Mouse (Mus musculus) c-Kit-positive CD71-positive TER-119-negative erythroid progenitor cells, embryonic 14.5 days (primary cell): ENCODE measurements at regions not wholly inside any gene's neighbourhood (a gene's known extent, or its start where the extent isn't known, plus 50 kb on each side); places are given as distances from the start of the nearest gene placed in this dataset.

Experiments used
- DNase-seq: peaks from one replicate; pipeline ENCODE4 v3.0.0-alpha.2; 2013; ENCODE audit warnings: low read depth

DNA sequence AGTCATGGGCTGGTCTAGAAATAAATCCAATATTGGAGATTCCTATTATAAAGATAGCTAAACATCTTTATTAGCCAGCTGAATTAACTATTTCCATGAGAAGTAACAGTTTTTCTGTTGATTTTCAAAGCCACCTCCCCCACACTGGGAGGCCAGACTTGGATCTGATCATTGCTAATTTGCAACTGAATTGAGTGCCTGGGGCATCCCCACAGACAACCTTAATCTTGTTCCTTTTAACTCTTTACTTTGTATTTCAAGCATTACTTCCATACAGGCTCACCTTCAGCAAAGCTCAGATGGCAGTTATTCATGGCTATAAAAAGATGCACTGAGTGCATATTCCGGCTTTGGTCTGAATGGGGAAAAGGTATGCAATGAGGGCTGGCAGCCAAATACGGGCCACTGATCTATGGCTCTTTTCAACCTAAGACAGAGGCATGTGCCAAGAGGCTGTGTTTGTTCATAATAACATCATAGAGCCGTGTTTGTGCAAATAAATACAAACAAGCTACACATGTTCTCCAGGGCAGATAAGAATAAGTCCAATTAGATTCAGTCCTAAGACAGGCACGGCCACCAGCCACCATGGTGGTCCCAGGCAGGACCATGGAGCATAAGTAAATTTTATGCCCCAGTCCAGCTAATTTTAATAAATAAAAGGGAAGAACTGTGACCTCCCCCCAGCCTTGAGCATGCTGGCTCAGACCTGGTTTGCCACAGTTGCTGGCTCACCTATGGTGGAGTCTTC lies 194.5 kb upstream of the Ttc29 start:
- DNase-seq = no peak

DNA sequence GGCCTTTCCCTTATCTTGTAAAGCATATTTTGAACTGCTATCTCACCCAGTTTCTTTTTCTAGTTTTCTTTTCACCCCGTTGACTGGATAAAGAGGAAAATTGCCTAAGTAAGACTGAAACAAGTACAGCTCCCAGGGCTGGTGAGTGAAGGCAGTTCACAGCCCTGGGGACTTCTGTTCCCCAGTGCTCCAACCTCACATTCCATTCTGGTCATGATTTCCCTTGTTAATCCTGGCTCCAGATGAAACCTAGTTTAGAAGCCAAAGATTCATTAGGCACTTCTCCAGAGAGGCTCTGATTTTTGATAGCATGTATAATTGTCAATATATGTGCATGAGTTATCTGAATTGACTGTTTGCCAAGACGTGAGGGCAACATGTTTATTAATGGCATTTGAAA lies 191.6 kb upstream of the Ttc29 start:
- DNase-seq = no peak

DNA sequence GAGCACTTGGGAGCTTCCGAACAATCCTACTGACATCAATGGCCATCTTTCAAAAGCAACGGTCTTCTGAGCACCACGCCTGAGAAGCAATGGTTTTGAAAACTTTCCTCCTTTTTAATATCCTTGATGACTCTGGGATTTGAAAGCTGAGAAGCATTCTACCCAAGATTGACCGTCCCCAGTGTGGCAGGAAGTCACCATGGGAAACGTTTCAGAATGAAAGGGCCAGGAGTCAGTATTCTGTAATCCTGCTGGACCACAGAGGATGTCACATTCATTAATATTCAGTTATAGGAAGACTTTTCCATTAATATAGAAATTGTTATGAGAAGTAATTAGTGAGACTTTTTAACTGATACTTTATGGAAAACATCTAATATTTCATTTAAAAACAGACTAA lies 190.1 kb upstream of the Ttc29 start:
- DNase-seq = no peak

DNA sequence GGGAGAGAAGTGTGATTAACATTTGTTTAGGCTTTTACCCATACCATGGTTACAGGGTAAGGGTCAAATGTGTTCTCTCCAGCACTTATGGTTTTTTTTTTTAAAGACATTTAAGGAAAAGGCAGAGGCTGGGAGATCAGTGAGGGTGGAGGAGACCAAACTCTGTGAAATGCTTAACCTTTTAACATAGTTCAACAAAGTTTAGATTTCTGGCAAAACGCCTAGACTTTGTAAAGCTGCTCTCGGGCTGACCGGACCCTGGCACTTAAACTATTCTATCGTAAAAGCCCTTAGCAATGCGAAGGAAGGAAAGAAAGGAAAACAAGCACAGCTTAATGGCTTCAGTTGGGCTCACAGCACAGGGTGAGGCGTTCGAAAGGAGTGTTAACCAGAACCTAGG lies 189.6 kb upstream of the Ttc29 start:
- no peak for DNase-seq

DNA sequence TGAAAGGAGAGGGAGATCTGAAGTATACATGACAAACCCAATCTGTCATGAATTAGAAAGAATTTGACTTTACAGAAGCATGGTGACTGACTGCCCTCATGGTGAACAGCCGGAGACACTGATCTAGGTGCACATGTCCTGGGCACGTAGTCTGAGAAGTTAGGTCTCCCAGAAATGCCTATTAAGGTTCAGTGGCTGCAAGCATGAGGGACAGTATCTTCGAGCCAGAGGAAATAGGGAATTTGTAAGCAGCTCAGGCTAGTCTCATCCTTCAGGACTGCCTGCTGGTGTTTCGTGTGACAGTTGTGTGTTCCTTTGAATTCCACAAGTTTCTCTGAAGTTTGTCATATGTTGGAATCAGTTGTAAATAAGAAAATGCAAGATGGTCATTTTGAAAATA lies 189.2 kb upstream of the Ttc29 start:
- DNase-seq = no peak

DNA sequence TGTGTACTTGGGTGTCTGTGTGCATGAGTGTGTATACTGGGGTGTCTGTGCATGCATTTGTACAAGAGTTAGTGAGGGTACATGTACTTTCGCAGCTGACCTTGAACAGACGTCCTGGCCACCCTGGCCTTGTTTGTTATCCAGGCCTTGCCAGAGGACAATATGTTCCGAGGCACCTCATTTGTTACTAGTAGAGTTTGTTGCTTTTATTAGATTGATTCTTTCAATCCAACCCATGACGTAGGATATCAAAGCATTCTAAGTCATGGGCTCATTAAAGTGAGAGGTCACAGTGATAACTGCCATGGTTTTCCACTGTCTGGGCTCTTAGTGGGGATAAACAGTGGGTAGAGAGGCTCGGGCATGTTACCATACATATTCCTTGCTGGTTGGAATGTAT lies 188.1 kb upstream of the Ttc29 start:
- no peak for DNase-seq

DNA sequence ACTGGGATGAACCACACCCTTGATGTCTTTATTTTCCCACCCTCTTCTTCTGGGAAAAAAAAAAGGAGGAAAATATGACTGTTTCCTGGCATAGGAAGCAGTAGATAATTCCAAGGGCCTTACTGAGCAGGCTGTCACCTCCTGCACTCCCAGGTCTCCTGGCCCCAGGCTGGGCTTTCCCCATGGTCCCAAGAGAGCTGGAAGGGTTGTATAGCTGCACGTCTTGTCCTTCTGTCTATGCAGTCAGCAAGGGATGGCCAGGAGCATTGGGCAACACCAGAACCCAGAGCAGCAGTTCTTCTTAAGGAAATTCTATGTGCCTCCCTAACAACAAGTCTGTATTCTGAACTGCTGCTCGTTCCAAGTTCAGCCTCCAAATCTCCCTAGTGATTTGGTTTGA lies 185.7 kb upstream of the Ttc29 start:
- DNase-seq = no peak

DNA sequence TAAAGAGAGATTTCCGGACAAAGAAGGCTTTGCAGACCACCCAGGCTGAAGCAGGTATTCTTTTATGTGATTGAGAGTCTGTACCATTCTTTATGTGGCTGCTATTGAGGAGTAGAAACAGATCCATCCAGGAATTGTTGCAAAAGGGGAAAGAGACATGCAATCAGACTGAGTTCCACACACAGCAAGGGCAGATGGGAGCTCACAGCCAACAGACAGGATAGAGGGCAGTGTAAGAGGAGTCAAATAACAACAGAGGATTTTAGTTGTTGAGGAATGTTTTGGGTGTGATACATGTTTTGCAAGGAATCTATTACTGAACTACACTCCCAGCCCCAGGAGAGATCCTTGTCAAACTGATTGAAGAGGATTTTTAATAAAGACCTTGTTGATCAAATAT lies 184.2 kb upstream of the Ttc29 start:
- no peak for DNase-seq

DNA sequence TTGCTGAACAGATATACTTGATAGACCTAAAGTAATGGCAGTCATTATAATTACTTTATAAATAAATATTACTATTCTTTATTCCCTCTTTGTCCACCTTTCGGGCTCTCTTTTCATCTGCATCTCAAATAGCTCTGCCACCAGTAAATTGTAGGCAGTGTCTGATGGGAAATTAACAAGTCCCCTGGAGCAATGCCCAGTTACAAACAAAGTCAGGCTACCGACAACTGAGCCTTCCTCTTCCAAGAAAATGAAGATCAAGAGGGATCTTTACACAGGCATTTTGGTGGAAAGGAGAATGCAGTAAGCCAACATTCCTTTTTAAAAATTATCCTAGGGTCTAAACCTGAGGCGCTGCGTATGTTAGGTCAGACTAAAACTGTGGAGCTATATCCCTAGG lies 181.3 kb upstream of the Ttc29 start:
- no peak for DNase-seq

DNA sequence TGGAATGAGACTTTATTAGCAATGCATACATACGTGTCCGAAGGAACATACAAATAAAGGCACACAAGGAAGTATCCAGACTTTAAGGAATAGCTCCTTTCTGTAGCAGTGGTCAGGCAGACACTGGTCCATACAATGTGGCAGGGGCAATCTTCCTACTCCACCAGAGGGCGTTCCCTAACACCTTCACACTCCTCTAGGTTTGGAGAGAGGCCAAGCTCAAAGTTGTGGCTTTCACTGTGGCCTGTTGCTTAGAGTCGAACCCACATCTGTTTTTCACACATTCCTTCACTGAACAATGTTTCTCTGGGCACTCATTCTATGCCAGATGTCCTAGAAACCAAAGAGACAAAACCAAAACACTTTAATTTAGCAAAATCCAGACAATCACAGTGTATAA lies 178.4 kb upstream of the Ttc29 start:
- no peak for DNase-seq

DNA sequence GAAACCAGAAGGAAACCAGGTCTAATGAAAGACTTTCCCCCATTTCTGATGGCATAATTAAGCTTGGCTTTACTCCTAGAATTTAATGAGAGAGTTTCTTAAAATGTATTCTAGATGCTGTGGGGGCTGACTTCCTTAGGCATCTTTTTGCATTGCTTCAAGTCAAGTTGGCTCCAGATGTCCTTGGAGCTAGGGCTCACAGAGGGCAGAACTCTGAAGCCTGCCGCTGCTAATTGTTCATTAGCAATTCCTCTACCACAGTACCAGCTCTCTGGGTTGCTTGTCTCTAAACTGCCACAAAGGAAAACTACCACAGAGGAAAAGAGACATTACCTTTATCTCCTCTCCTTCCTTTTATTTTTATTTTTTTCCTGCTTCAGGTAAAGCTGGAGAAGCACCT lies 175.9 kb upstream of the Ttc29 start:
- DNase-seq = no peak

DNA sequence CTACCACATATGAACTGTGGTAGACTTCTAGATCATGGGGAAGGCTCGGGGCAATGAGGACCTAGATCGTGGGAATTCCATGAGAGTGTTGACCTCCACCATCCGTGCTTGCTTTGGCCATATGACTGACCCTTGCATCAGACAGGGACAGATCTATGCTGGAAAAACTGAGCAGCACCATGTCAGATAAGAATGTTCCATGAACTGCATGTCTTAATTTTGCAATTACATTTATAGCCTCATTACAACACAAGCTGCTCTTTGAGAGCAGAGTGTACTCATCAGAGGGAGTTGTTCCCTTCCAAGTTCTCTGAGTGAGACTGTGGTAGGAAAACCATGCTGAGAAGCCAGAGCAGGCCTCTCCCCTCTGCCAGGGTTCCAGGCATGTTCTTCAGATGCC lies 166.4 kb upstream of the Ttc29 start:
- DNase-seq = no peak

DNA sequence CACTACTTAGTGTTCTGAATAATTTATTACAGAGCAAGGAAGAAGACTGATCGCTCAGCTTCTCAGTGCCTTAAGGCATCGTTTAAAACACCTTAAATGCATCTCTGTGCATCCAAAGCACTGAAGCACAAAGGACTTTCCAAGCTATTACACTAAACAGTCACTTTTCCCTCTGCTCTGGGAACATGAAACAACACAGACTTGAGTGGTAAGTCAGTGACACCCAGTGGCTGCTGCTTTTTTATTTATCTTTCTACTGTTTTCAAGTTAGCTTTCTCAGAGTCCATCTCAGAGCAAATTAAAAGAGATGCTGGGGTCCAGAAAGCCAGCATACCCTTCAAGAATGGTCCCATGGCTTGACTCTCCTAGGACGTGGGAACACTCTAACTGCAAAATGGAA lies 162.3 kb upstream of the Ttc29 start:
- DNase-seq = no peak

DNA sequence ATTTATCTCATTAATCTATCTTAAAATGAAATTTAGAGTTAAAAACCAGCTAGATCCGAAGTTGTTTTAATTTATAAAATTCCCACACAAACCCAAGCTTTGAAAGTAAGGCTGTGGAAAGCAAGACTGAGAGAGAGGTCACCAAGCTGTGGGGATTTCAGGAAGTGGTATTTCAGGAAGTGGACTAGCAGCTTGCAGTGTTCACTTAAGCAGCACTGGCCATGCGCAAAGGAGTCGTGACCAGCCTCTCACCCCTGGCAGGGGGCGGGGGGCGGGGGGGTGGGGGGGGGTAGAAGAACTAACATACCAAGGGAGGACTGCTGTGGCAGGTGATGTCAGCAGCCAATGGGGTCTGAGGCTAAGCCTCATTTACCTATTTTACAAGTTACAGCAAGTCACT lies 158.7 kb upstream of the Ttc29 start:
- DNase-seq = no peak

DNA sequence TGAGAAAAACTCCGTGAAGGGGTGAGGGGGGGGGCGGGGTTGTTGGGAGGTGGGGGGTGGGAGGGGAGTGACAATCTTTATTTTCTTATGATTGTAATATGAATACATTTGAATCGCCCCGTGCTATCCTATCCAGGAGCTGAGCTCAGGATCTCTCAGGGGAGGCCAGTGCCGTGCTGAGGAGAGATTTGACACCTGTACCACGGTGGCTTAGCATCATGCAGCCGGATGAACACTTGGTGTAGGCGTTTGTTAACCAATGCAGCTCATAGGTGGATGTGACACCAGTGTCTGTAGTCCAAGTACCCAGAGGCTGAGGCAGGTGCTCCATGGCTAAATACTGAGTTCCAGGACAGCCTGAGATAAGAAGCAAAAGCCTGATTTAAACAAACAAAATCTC lies 158.2 kb upstream of the Ttc29 start:
- no peak for DNase-seq

DNA sequence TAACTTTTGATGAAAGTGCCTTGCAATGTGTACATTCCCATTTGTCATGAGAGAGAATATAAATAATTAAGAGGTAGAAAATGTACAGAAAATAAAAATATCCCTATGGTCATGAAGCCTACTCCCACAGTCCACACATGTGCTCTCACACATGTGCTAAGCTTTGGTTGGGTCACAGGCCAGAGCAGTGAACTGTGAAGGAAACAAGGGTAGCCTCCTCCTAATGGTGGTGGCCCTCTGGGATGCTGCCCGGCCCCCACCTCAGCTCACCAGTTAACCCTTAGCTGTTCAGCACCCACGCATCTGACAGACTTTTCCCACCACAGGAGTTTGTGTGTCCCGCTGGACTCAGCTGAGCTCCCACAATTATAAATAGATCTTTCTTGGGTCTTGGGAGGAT lies 157.6 kb upstream of the Ttc29 start:
- no peak for DNase-seq

DNA sequence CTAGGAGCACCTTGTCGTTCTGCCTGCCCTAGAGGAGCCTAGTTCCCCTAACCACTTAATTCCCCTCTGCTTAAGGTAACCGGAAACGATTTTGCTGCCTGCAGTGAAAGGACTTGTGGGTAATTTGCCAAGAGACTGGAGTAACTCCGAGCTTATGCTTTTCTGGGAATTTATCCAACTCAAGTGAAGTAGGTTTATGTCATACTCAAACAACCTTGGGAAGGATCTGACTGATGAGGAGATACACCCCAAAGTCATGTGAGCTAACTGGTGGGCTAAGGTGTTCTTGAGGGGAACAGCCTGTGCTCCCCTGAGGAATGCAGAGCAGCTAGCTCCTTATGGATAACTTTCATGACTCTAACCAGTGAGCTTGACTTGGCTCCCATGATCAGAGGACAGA lies 155.7 kb upstream of the Ttc29 start:
- no peak for DNase-seq

DNA sequence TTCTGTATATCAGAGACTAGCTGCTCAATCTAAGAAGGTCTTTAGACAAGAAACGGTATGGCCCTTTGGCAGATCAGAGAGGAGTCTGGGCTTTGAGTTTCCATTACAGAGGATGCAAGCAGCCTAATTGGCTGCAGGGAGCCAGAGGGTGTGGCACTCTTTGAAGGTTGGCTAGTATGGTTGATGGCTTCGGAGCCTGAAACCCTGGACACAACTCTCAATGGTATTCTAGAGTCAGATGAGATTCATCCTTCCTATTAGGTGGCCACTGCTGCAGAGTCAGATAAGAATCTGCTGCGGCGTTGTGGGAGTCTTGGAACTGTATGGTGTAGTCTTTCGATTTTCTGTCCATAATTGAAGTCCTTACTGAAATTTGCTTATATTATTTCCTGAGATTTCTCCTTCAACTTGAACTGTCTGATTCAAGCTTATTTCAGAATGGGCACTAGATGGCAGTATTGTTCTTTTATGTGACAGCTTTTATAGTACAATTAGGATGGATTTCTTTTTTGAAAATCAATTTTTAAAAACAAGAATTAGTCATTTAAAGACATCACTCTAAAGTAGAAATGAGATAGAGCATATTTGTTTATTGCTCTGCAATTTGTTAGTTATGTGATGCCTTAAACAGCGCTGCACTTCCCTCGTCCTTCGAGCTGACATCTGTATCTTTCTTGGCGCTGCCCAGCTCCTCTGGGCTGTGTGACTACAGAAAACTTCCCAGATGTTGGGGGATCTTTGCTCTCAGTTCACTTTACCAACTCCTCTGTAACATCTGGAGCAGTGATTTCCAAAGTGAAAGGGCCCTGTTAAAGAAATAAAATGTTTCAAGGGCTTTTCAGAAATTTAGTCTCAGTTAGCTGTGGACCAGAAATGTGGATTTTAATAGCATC lies 151.0 kb upstream of the Ttc29 start:
- DNase-seq = no peak

DNA sequence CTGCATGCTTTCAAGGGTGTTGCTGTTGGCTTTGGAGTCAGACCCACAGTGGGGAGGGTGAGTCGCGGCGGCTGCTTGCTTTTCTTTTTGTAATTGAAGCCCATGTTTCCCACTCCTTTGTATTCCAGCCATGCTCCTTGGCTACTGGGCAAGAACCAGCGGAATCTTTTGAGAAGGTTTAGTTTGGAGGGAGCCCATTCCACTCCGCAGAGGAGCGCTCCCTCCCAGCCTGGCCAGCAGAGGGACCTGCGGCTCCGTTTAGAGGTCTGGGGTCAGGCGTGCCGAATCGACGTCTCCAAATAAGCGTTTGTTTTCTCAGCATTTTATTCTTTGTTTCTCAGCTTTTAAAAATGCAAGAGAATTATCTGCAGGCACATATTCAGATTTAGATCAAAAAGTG lies 149.6 kb upstream of the Ttc29 start:
- no peak for DNase-seq

DNA sequence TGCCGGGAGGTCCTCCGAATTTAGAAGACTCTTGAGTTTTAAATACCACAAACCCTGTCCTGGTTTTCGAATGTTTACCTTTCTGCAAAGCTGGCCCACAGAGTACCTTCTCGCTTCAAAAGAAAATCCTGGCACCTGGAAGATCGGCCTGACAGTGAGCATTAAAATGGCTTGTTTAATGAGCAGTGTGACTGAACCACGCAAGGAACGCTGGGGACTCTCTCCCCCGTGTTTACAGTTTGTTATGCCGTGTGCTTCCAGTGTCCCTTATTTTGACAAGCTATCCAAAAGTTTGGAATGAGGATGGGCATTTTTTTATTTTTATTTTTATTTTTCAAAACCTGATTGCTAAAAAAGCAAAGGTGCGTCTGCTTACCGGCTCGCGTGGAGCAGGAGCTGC lies 148.9 kb upstream of the Ttc29 start:
- no peak for DNase-seq

DNA sequence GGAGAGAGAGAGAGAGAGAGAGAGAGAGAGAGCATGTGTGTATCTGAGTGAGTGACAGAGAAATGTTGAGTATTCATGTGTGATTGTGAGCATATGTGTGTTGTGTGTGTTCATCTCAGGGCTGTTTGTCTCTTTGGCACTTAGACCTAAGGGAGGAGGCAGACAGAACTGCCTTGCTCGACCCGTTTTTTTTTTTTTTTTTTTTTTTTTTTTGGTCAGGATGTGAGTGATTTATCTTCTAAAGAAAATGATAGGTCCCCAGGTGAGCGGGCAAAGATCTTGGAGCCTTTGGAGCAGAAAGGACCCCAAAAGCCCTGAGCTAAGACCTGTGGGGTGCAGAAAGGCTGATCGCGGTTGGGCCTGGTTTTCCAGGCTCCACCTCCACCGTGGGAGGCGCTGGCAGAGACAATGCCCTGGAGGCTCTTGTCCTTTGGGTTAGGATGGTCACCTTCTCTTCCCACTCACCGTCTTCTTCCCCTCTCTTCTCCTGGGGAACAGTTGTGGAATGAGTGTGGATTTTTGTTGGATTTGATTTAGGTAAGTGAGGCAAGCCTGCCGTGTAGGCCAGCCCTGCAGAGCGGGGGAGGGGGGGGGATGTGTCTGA lies 147.1 kb upstream of the Ttc29 start:
- DNase-seq = no peak

DNA sequence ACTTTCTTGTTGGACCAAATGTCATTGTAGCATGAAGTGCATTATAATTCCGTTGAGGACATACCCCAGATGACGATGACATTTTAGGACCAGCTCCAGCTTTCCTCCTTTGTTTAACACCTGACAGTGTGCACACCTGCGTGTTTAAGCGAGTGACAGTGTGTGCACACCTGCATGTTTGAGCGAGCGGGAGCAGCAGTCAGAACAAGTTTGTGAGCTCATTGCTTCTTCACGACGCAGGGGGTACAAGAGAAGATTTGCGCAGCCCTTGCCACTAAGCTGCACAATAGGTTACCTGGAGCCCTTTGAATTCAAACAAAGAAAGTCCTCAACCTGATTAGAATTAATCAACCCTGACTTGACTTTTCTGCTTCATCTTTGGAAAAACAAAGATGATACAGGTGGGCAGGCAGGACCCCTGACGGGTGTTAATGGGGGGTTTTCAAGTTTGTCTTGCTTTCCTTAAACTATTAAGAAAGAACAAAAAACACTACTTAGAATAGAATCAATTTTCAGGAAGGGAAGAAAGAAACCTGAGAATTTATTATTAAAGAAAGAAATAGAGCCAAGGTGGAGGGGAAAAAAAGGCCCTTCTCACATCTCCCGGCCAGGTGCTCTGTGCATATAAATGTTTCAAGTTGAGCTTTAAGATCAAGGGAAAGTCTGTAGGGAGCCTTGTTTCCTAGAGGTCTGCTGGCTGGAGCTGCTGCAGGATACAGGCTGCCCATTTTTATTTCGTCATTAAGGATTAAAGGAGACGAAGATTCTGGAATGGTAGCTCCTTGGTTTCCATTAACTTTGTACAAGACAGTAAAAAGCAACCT lies 144.8 kb upstream of the Ttc29 start:
- DNase-seq = no peak
